Mouse (Mus musculus) embryonic fibroblast, embryonic 13.5 days (primary cell): ENCODE measurements around the gene Skida1. TPM values are rescaled to one million over a fixed set of nuclear protein-coding genes. Genes with fewer than 3 reads are reported as not detected.

Source experiments
- H3K27ac ChIP-seq: 2 replicates; pipeline ENCODE4 v1.5.1; 2012; ENCODE audit warnings: low read length, control low read depth, inconsistent platforms; ENCODE audit not compliant: insufficient read depth
- H3K4me1 ChIP-seq: 2 replicates; pipeline ENCODE4 v1.6.1; 2011; ENCODE audit warnings: low read length; ENCODE audit not compliant: control insufficient read depth, insufficient read depth
- H3K4me3 ChIP-seq: 2 replicates; pipeline ENCODE4 v1.5.1; 2011; ENCODE audit warnings: mild to moderate bottlenecking, control low read depth, low read length; ENCODE audit not compliant: insufficient read depth
- CTCF ChIP-seq: IDR thresholded peaks from 2 replicates; pipeline ENCODE4 v1.5.1; 2011; ENCODE audit warnings: mild to moderate bottlenecking, control low read depth, low read length, moderate library complexity, borderline replicate concordance; ENCODE audit not compliant: insufficient read depth
- POLR2A ChIP-seq: IDR thresholded peaks from 2 replicates; pipeline ENCODE4 v1.6.1; 2011; ENCODE audit warnings: low read depth, mild to moderate bottlenecking, control low read depth, low read length, moderate library complexity
- polyA plus RNA-seq: library from polyadenylated mRNA; stranded (reverse); fragments of >200 nt; gene quantifications from 2 replicates; pipeline ENCODE4 v1.2.4, GENCODE M21; 2011; ENCODE audit warnings: low read depth; ENCODE audit not compliant: missing spikeins, insufficient read length

Gene Skida1
- polyA plus RNA-seq, 1 experiment, result 8.5 TPM

DNA sequence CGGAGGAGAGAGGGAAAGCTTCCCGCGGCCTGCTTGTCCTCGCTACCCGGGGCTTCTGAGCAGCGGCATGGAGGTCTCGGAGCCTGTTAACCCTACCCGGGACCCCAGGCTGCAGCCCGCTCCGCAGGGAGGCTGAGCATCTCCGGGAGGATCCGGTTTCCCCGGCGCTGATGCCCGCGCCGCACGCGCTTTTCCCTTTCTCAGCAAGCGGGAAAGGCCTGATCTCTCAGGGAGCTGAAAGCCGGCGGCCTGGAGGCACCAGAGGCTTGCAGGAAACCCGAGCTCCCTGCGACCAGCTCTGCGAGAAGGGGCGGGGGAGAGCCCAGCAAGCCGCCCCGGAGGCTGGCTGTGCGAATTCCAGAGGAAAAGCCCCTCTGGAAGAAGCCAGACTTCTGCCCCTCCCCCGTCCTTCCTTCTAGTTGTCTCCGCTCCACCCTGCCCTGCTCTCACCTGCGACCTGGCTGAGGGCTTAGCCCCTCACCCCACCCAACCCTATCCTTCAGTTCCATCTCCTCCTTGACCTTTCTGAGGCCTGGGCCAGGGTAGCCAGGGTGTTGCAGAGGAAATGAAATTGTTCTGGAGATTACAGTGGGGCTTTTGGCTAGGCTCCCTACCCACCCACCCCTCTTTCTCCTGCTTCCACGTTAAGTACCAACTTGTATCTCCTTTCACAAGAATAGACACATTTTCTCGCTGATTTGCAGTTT, 16.9 kb downstream of the Skida1 start:
- TF ChIP-seq POLR2A (no peak), CTCF (no peak)
- Histone ChIP-seq H3K27ac (no peak overlapping the region), H3K4me1 (no peaks in the 10 kb centered on the region; the same call in 1 of the 2 replicates), H3K4me3 (peak overlapping the region; percentile 16)

DNA sequence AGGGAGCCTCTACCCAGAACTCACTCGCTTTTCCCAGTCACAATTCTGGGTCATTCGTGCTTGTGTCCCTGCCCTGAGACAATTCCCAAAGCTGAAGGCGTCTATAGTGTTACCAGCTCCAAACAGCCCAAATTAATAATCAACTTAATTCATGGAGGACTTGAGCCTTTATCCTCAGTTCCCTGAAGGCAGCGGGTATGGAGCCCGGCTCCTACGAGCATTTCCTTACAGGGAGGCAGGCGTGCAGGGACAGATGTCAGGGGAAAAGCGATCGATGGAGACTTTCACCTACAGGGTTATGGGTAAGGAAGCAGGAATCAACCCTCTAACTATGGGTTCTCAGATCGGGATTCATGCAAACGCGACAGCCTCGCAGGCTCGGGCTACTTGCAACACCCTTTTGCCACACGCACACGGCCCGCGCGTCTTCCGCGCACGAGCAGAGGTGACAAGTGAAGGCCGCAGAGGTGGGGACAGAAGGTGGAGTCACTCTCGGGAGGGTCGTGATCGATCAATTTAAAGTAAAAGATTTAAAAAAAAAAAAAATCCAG, 17.5 kb downstream of the Skida1 start:
- Histone ChIP-seq H3K4me3 (peak overlapping the region; percentile 16), H3K27ac (no peak overlapping the region), H3K4me1 (no peaks in the 10 kb centered on the region; the same call in 1 of the 2 replicates)
- no peak for TF ChIP-seq POLR2A
- no peak for TF ChIP-seq CTCF

GRCm38 (mm10) chr2:18030581-18030980, 18.3 kb downstream of the Skida1 start:
- Histone ChIP-seq H3K4me1 (no peaks in the 10 kb centered on the region; the same call in 1 of the 2 replicates), H3K4me3 (no peak overlapping the region), H3K27ac (no peak overlapping the region)
- TF ChIP-seq CTCF (no peak), POLR2A (no peak)

- no peak overlapping the region for H3K4me3 ChIP-seq
- H3K4me1 ChIP-seq, result no peaks in the 10 kb centered on the region; the same call in 1 of the 2 replicates
- no peak overlapping the region for H3K27ac ChIP-seq
- TF ChIP-seq POLR2A, result no peak
- TF ChIP-seq CTCF, result no peak
These were observed 19.2 kb downstream of the Skida1 start for GRCm38 (mm10) chr2:18029656-18030055.

- TF ChIP-seq POLR2A, result peak; percentile 83
- no peak for TF ChIP-seq CTCF
- H3K4me3 ChIP-seq, result peak overlapping the region; percentile 48
- no peaks in the 10 kb centered on the region; the same call in 1 of the 2 replicates for H3K4me1 ChIP-seq
- peak overlapping the region; percentile 86 for H3K27ac ChIP-seq
These were observed 20.5 kb downstream of the Skida1 start for GRCm38 (mm10) chr2:18028140-18029021.

DNA sequence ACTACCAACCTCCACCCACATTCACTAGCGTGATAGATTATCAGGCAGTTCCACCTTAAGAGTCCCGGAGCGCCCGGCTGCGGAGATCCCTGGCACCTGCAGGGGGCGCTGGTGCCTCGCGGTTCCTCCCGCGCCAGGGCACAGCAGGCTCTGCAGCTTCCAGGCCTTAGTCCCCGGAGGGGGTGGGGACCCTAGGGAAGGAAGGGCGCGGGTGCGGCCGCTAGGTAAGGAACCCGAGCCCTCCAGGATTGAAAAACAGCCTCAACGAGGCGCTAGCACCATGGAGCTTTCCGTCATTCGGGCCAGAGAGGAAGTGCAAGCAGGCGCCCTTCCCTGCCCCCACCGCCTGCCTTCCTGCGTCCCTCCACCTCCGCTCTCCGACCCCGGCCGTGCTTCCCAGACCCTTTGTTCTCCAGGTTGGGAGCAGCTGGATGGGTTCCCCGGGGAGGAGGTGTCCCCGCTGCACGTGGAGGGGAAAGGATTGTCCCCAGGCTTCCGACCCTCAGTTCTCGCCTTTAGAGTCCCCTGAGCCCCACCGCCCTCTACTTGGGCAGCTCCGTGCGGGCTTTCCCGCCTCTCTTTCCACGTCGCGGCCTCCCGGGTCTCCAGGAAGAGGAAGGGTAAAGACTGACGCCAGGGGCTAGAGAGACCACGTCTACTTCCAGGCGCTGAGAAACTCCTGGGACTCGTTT, 21.3 kb downstream of the Skida1 start:
- peak; percentile 64; the same call in 1 of the 2 replicates for TF ChIP-seq CTCF
- peak; percentile 69 for TF ChIP-seq POLR2A
- Histone ChIP-seq H3K4me1 (no peaks in the 10 kb centered on the region), H3K4me3 (peak overlapping the region; percentile 48), H3K27ac (peak overlapping the region; percentile 86)

DNA sequence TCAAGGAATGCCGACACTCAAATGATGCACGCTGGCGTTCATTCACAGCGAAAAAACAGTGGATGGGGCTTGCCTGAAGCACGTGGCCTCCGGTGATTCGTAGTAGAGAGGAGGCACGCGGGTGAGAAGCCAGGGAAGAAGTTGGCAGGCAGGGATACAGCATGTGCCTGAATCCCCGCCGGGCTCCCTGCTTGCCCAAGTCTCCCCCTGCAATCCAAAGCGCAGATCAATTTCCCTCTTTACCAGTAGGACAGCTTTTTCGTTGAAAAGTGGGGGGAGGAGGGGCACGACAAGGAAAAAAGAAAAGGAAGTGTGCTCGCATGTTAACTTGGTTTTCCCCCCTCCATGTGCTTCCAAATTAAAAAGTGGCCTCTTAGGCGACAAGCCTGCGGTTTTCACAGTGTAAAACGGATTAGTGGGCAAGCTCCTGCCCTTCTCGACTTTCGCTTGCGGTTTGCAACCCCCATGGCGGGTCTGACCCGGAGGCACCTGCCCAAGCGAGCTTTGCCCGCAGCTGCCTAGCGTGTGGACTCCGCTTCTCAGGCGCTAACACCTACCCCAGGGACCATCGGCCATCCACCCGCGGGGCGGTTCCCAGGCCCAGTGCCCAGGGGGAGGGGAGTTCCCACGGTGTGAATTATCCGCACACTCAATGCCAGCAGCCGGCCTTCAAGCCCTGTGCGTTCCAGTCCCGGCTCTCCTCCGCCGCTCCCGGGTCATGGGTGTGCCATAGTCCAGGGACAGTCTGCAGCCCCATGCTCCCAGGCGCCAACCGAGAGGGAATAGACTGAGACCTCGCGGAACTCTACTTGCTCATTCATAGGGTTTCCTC, 22.5 kb downstream of the Skida1 start:
- TF ChIP-seq POLR2A (no peak), CTCF (no peak)
- Histone ChIP-seq H3K4me3 (peak overlapping the region; percentile 22), H3K4me1 (no peaks in the 10 kb centered on the region), H3K27ac (no peak overlapping the region)

GRCm38 (mm10) chr2:18025781-18026115, 23.1 kb downstream of the Skida1 start:
- TF ChIP-seq CTCF (no peak), POLR2A (0 out of 2 replicates have a peak, but pooled peaks have one; percentile 6)
- H3K27ac ChIP-seq, result no peak overlapping the region
- peak overlapping the region; percentile 22 for H3K4me3 ChIP-seq
- no peaks in the 10 kb centered on the region for H3K4me1 ChIP-seq

DNA sequence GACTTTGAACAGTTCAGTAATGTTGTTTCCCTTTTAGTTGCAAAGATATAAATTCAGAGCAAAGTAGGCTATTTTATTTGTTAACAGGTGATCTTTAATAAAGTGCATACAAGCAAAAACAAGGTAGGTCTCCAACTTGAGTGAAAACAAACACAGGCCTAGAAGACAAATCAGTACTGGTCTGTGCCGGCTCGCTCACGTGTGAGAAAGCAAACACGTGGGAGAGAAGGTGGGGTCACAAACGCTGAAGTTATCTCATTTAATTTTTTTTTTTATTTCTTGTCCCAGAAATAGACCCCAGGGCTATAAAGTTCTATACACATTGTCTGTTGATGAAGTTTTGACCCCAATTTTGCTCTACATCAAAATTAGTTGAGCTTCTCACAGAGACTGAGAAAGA, 23.7 kb downstream of the Skida1 start:
- H3K4me3 ChIP-seq, result no peak overlapping the region
- no peak overlapping the region for H3K27ac ChIP-seq
- TF ChIP-seq POLR2A (no peak), CTCF (no peak)
- no peaks in the 10 kb centered on the region for H3K4me1 ChIP-seq
